Mouse (Mus musculus): Measurements from ENCODE around the gene Tmem62.

DNA sequence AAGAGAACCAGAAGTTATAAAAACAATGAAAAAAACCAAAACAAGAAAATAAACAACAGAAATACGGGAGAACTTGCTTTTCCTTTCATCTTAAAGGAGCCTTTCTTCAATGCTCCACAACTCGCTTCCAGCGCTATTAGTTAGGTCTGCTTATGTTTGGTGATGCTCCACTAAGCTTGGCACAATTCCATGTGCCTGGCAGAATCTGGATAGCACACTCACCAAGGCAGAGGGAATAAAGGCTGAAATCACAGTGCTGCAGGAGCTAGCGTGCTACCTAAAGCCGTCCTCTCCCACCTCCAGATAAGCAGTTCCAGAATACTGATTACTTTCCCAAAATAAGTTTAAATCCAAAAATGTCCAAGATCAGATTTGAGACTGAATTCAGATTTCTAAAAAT, 25.6 kb upstream of the Tmem62 start:
- no peak for TF ChIP-seq FLI1 (IDR thresholded peaks at IDR 0.05; ENCODE audit: low read length)
- TF ChIP-seq GATA1 (IDR thresholded peaks at IDR 0.05; ENCODE audit: borderline replicate concordance, low read length): no peak

Data from megakaryocyte, embryonic 14.5 days (primary cell).